Mouse (Mus musculus) forebrain, postnatal 0 days (tissue): ENCODE measurements at regions not wholly inside any gene's neighbourhood (a gene's known extent, or its start where the extent isn't known, plus 50 kb on each side); places are given as distances from the start of the nearest gene placed in this dataset.

Experiments
- ATAC-seq: fragments of 200-750 bp; cut with Nextera tagmentation; 2 replicates; pipeline ENCODE4 v1.8.0; 2017; ENCODE audit warnings: mild to moderate bottlenecking, moderate library complexity
- DNase-seq: peaks from one replicate; pipeline ENCODE4 v3.0.0-alpha.2; 2015
- H3K27ac ChIP-seq: fragments of 300-500 bp; sonication (generic); 2 replicates; pipeline ENCODE4 v1.5.1; 2014; ENCODE audit warnings: low read depth, mild to moderate bottlenecking, antibody characterized with exemption, low read length, moderate library complexity, mixed read lengths
- H3K27me3 ChIP-seq: fragments of 300-500 bp; sonication (generic); 2 replicates; pipeline ENCODE4 v1.6.1; 2014; ENCODE audit warnings: mild to moderate bottlenecking, low read length, mixed read lengths; ENCODE audit not compliant: insufficient read depth
- H3K36me3 ChIP-seq: fragments of 300-500 bp; sonication (generic); 2 replicates; pipeline ENCODE4 v1.6.1; 2014; ENCODE audit warnings: mild to moderate bottlenecking, moderate library complexity; ENCODE audit not compliant: insufficient read depth
- H3K4me1 ChIP-seq: fragments of 300-500 bp; sonication (generic); 2 replicates; pipeline ENCODE4 v1.6.1; 2014; ENCODE audit warnings: antibody characterized with exemption; ENCODE audit not compliant: insufficient read depth
- H3K4me2 ChIP-seq: fragments of 300-500 bp; sonication (generic); 2 replicates; pipeline ENCODE4 v1.6.1; 2014; ENCODE audit warnings: low read depth, mild to moderate bottlenecking, moderate library complexity
- H3K4me3 ChIP-seq: fragments of 300-500 bp; sonication (generic); 2 replicates; pipeline ENCODE4 v1.5.1; 2014; ENCODE audit warnings: low read depth, low read length, mixed read lengths
- H3K9ac ChIP-seq: fragments of 300-500 bp; sonication (generic); 2 replicates; pipeline ENCODE4 v1.6.1; 2014; ENCODE audit warnings: mild to moderate bottlenecking
- H3K9me3 ChIP-seq: fragments of 300-500 bp; sonication (generic); 2 replicates; pipeline ENCODE4 v1.6.1; 2016; ENCODE audit warnings: low read length
- CTCF ChIP-seq: sonication (generic); IDR thresholded peaks from 2 replicates; pipeline ENCODE4 v1.5.1; 2016; ENCODE audit warnings: antibody characterized with exemption, control low read depth, low read depth
- WGBS: fragments of 180-500 bp; shearing (Covaris S2); extraction: QIAGEN DNeasy Blood & Tissue Kit; methylation state at CpG from one replicate; pipeline ENCODE4 v1.1.7; 2014; 5-methylcytosine and 5-hydroxymethylcytosine counted together
- microRNA-seq, 2 experiments: library from miRNA; unstranded; fragments of <30 nt; microRNA quantifications; one replicate each; pipeline ENCODE4; 2016

- Histone ChIP-seq H3K4me1 (no peaks in the 10 kb centered on the region), H3K4me2 (no peak overlapping the region), H3K9ac (no peak overlapping the region), H3K9me3 (no peaks in the 10 kb centered on the region), H3K27ac (no peak overlapping the region), H3K4me3 (no peak overlapping the region), H3K36me3 (no peaks in the 10 kb centered on the region), H3K27me3 (no peaks in the 10 kb centered on the region)
- WGBS = 39% methylated on average over 13 of the region's 13 CpGs
- peak; percentile 89 for DNase-seq
- TF ChIP-seq CTCF = peak; percentile 83
- ATAC-seq = peak; percentile 82
These were observed 175.5 kb upstream of the BB014433 start for GRCm38 (mm10) chr8:15221211-15221912.

GRCm38 (mm10) chr8:15209856-15210521 lies 164.1 kb upstream of the BB014433 start:
- 72% methylated on average over 6 of the region's 6 CpGs for WGBS
- Histone ChIP-seq H3K36me3 (no peaks in the 10 kb centered on the region), H3K9ac (no peak overlapping the region), H3K27me3 (no peaks in the 10 kb centered on the region), H3K4me3 (no peak overlapping the region), H3K9me3 (no peaks in the 10 kb centered on the region), H3K4me1 (no peaks in the 10 kb centered on the region), H3K4me2 (no peak overlapping the region), H3K27ac (no peak overlapping the region)
- no peak for TF ChIP-seq CTCF
- no peak for DNase-seq
- ATAC-seq = no peak

GRCm38 (mm10) chr8:15201556-15201955 lies 155.7 kb upstream of the BB014433 start:
- no peak overlapping the region for H3K9ac ChIP-seq
- no peaks in the 10 kb centered on the region for H3K9me3 ChIP-seq
- no peak for ATAC-seq
- no peak for DNase-seq
- no peaks in the 10 kb centered on the region for H3K4me1 ChIP-seq
- no peaks in the 10 kb centered on the region for H3K36me3 ChIP-seq
- no peak for TF ChIP-seq CTCF
- H3K4me2 ChIP-seq = no peak overlapping the region
- 84% methylated on average over 6 of the region's 6 CpGs for WGBS
- no peak overlapping the region for H3K4me3 ChIP-seq
- H3K27ac ChIP-seq = no peak overlapping the region
- H3K27me3 ChIP-seq = no peaks in the 10 kb centered on the region

- H3K9me3 ChIP-seq = no peaks in the 10 kb centered on the region
- ATAC-seq (no peak), DNase-seq (no peak)
- no peak overlapping the region for H3K27ac ChIP-seq
- H3K4me1 ChIP-seq = no peaks in the 10 kb centered on the region
- no peak overlapping the region for H3K4me3 ChIP-seq
- no peak overlapping the region for H3K9ac ChIP-seq
- no peak for TF ChIP-seq CTCF
- no peaks in the 10 kb centered on the region for H3K36me3 ChIP-seq
- WGBS = 75% methylated on average over 3 of the region's 3 CpGs
- no peak overlapping the region for H3K4me2 ChIP-seq
- no peaks in the 10 kb centered on the region for H3K27me3 ChIP-seq
These were observed 144.8 kb upstream of the BB014433 start for GRCm38 (mm10) chr8:15190708-15191107.

GRCm38 (mm10) chr8:15189079-15189612 lies 143.3 kb upstream of the BB014433 start:
- no peaks in the 10 kb centered on the region for H3K27me3 ChIP-seq
- no peak overlapping the region for H3K4me3 ChIP-seq
- H3K9ac ChIP-seq = no peak overlapping the region
- no peaks in the 10 kb centered on the region for H3K9me3 ChIP-seq
- TF ChIP-seq CTCF = no peak
- H3K27ac ChIP-seq = no peak overlapping the region
- 19% methylated on average over 10 of the region's 10 CpGs for WGBS
- no peak overlapping the region for H3K4me2 ChIP-seq
- ATAC-seq (no peak), DNase-seq (peak; percentile 13)
- no peaks in the 10 kb centered on the region for H3K4me1 ChIP-seq
- H3K36me3 ChIP-seq = no peaks in the 10 kb centered on the region

Small RNAs in the stretch of these regions (microRNA-seq; reads per million reads assigned to microRNA genes)
- 0 reads per million in 2 experiments for gene Gm25255
- gene Gm25871 = 0 reads per million in 2 experiments
